Mouse (Mus musculus) heart, embryonic 14.5 days (tissue): ENCODE measurements around the gene Tmem8b. TPM values are rescaled to one million over a fixed set of nuclear protein-coding genes. Genes with fewer than 3 reads are reported as not detected.

Source experiments
- microRNA-seq: library from miRNA; unstranded; fragments of <30 nt; microRNA quantifications from one replicate; pipeline ENCODE4, GENCODE M21; 2016
- polyA plus RNA-seq: library from polyadenylated mRNA; unstranded; fragments of >200 nt; fragmentation: Nextera tagmentation; extraction: Ambion mirVana; gene quantifications from 2 replicates; pipeline ENCODE4 v1.2.1, GENCODE M21; 2014

Tmem8b gene
- polyA plus RNA-seq, 1 experiment from 2014 or later, result 4.5 TPM

Small RNA genes within 50 kb of the gene (microRNA-seq; reads per million reads assigned to microRNA genes)
- gene Gm25262, result not detected

Other genes starting within 250 kb of the Tmem8b start
- 0.16 TPM in 1 of 2 replicates, not detected in the other for gene Fam166b, start 239.8 kb upstream of the Tmem8b start, polyA plus RNA-seq
- gene Tesk1, start 227.0 kb upstream of the Tmem8b start, polyA plus RNA-seq, result 8.9 and 9.4 TPM in 2 replicates
- gene Cd72, start 214.3 kb upstream of the Tmem8b start, polyA plus RNA-seq, result 3.1 and 3.9 TPM in 2 replicates
- not detected in 2 replicates for gene Sit1, start 185.2 kb upstream of the Tmem8b start, polyA plus RNA-seq
- gene Ccdc107, start 176.1 kb upstream of the Tmem8b start, polyA plus RNA-seq, result 76.5 and 85.8 TPM in 2 replicates
- gene Arhgef39, start 169.3 kb upstream of the Tmem8b start, polyA plus RNA-seq, result 28.7 and 31.0 TPM in 2 replicates
- gene Car9, start 162.0 kb upstream of the Tmem8b start, polyA plus RNA-seq, result 2.1 and 2.4 TPM in 2 replicates
- gene Tpm2, start 145.2 kb upstream of the Tmem8b start, polyA plus RNA-seq, result 142 and 159 TPM in 2 replicates
- 57.3 and 62.3 TPM in 2 replicates for gene Creb3, start 106.6 kb upstream of the Tmem8b start, polyA plus RNA-seq
- 77.5 and 90.9 TPM in 2 replicates for gene Tln1, start 106.3 kb upstream of the Tmem8b start, polyA plus RNA-seq
- 18.3 and 24.9 TPM in 2 replicates for gene Rgp1, start 90.3 kb upstream of the Tmem8b start, polyA plus RNA-seq
- gene Gba2, start 90.1 kb upstream of the Tmem8b start, polyA plus RNA-seq, result 16.5 and 16.7 TPM in 2 replicates
- gene Msmp, start 84.5 kb upstream of the Tmem8b start, polyA plus RNA-seq, result 0.36 TPM in 1 of 2 replicates, not detected in the other
- gene Npr2, start 37.0 kb upstream of the Tmem8b start, polyA plus RNA-seq, result 10.6 and 13.2 TPM in 2 replicates
- 0.18 and 0.77 TPM in 2 replicates for gene Spag8, start 15.4 kb upstream of the Tmem8b start, polyA plus RNA-seq
- gene Hint2, start 12.5 kb upstream of the Tmem8b start, polyA plus RNA-seq, result 194 and 213 TPM in 2 replicates
- 3.9 and 4.5 TPM in 2 replicates for gene Fam221b, start 174 bp downstream of the Tmem8b start, polyA plus RNA-seq
- not detected in 2 replicates for gene Olfr70, start 31.8 kb downstream of the Tmem8b start, polyA plus RNA-seq
- gene Olfr71, start 41.3 kb downstream of the Tmem8b start, polyA plus RNA-seq, result not detected in 2 replicates
- gene Hrct1, start 58.2 kb downstream of the Tmem8b start, polyA plus RNA-seq, result 0.81 and 1.5 TPM in 2 replicates
- 0.23 and 0.42 TPM in 2 replicates for gene Spaar, start 61.1 kb downstream of the Tmem8b start, polyA plus RNA-seq
- gene Olfr159, start 102.0 kb downstream of the Tmem8b start, polyA plus RNA-seq, result not detected in 2 replicates
- not detected in 2 replicates for gene Olfr156, start 154.9 kb downstream of the Tmem8b start, polyA plus RNA-seq
- not detected in 2 replicates for gene Olfr157, start 171.2 kb downstream of the Tmem8b start, polyA plus RNA-seq
- not detected in 2 replicates for gene Olfr155, start 182.6 kb downstream of the Tmem8b start, polyA plus RNA-seq
- 10.1 and 11.6 TPM in 2 replicates for gene Reck, start 206.6 kb downstream of the Tmem8b start, polyA plus RNA-seq